Mouse (Mus musculus) liver, embryonic 14.5 days (tissue): ENCODE results near the gene Atp13a4. TPM values are rescaled to one million over a fixed set of nuclear protein-coding genes. Genes with fewer than 3 reads are reported as not detected.

Source experiments
- ATAC-seq: fragments of 200-750 bp; cut with Nextera tagmentation; 2 replicates; pipeline ENCODE4 v1.8.0; 2017; ENCODE audit warnings: moderate number of reproducible peaks, mild to moderate bottlenecking, moderate library complexity; ENCODE audit not compliant: insufficient read depth
- DNase-seq, 3 experiments: peaks; one replicate each; pipeline ENCODE4 v3.0.0-alpha.2; 2012 to 2013; ENCODE audit warnings: low read depth in 3 of 3, low spot score in 3 of 3
- H3K27ac ChIP-seq: fragments of 300-500 bp; sonication (generic); 2 replicates; pipeline ENCODE4 v1.5.1; 2014; ENCODE audit warnings: moderate library complexity, mild to moderate bottlenecking, control low read depth, inconsistent platforms
- H3K27me3 ChIP-seq: fragments of 300-500 bp; sonication (generic); 2 replicates; pipeline ENCODE4 v1.6.1; 2014; ENCODE audit warnings: mild to moderate bottlenecking, low read length, moderate library complexity; ENCODE audit not compliant: control insufficient read depth, insufficient read depth
- H3K36me3 ChIP-seq: fragments of 300-500 bp; sonication (generic); replicated peaks from 2 replicates; pipeline ENCODE4 v1.6.1; 2014; ENCODE audit warnings: low read depth; ENCODE audit not compliant: control insufficient read depth, insufficient read depth
- H3K4me1 ChIP-seq, 2 experiments: fragments of 200-500 bp in 1 of 2; fragments of 300-500 bp in 1 of 2; sonication (generic) in 1 of 2; replicated peaks; 2 replicates each; pipeline ENCODE4 v1.6.1; 2012 to 2014; ENCODE audit warnings: antibody characterized with exemption in 1 of 2, inconsistent platforms in 1 of 2, low read length in 1 of 2; ENCODE audit not compliant: control insufficient read depth in 2 of 2, insufficient read depth in 2 of 2
- H3K4me2 ChIP-seq: fragments of 300-500 bp; sonication (generic); 2 replicates; pipeline ENCODE4 v1.6.1; 2014; ENCODE audit warnings: low read depth, mild to moderate bottlenecking, control low read depth, moderate library complexity
- H3K4me3 ChIP-seq, 2 experiments: fragments of 200-500 bp in 1 of 2; fragments of 300-500 bp in 1 of 2; sonication (generic) in 1 of 2; 2 replicates each; pipeline ENCODE4 v1.5.1; 2012 to 2014; ENCODE audit warnings: low read depth in 2 of 2, low read length in 2 of 2, mild to moderate bottlenecking in 2 of 2, control low read depth in 1 of 2, inconsistent platforms in 1 of 2, moderate library complexity in 1 of 2; ENCODE audit not compliant: insufficient read depth in 1 of 2
- H3K9ac ChIP-seq: fragments of 300-500 bp; sonication (generic); replicated peaks from 2 replicates; pipeline ENCODE4 v1.6.1; 2014; ENCODE audit warnings: mild to moderate bottlenecking, control low read depth, moderate library complexity
- H3K9me3 ChIP-seq: fragments of 300-500 bp; sonication (generic); 2 replicates; pipeline ENCODE4 v1.6.1; 2016; ENCODE audit warnings: low read length, mixed read lengths; ENCODE audit not compliant: control insufficient read depth
- CTCF ChIP-seq: IDR thresholded peaks from 2 replicates; pipeline ENCODE4 v1.5.1; 2016; ENCODE audit warnings: antibody characterized with exemption, low read depth, control low read depth
- EP300 ChIP-seq: IDR thresholded peaks from 2 replicates; pipeline ENCODE4 v1.6.1; 2016; ENCODE audit warnings: antibody characterized with exemption, low read depth
- WGBS: fragments of 180-500 bp; shearing (Covaris S2); extraction: QIAGEN DNeasy Blood & Tissue Kit; methylation state at CpG from one replicate; pipeline ENCODE4 v1.1.7; 2014; ENCODE audit not compliant: insufficient replicate concordance; 5-methylcytosine and 5-hydroxymethylcytosine counted together
- polyA plus RNA-seq, 2 experiments: library from polyadenylated mRNA; depleted of rRNA in 1 of 2; stranded (reverse) in 1 of 2; unstranded in 1 of 2; fragments of >200 nt; fragmentation: Nextera tagmentation in 1 of 2; extraction: Ambion mirVana in 1 of 2; gene quantifications; 2 replicates each; pipeline versions ENCODE4 v1.2.1 to v1.2.3; 2012 to 2014

Gene Atp13a4
- polyA plus RNA-seq, 2 experiments, result not detected

- no peak for DNase-seq
- H3K9ac ChIP-seq, result no peak overlapping the region
- 58% methylated on average over 8 of the region's 8 CpGs for WGBS
- no peaks in the 10 kb centered on the region for H3K27me3 ChIP-seq
- H3K36me3 ChIP-seq, result no peaks in the 10 kb centered on the region
- H3K4me2 ChIP-seq, result no peak overlapping the region
- H3K4me1 ChIP-seq, result no peaks in the 10 kb centered on the region
- no peak overlapping the region for H3K4me3 ChIP-seq
- no peak for ATAC-seq
- no peaks in the 10 kb centered on the region for H3K9me3 ChIP-seq
- no peak for TF ChIP-seq EP300
- no peak for TF ChIP-seq CTCF
- H3K27ac ChIP-seq, result no peak overlapping the region
Measured at GRCm38 (mm10) chr16:29526585-29526984, 18.1 kb downstream of the Atp13a4 start.

- TF ChIP-seq EP300 (no peak), CTCF (no peak)
- ATAC-seq, result no peak
Measured at GRCm38 (mm10) chr16:29512495-29512894, 32.2 kb downstream of the Atp13a4 start.

DNA sequence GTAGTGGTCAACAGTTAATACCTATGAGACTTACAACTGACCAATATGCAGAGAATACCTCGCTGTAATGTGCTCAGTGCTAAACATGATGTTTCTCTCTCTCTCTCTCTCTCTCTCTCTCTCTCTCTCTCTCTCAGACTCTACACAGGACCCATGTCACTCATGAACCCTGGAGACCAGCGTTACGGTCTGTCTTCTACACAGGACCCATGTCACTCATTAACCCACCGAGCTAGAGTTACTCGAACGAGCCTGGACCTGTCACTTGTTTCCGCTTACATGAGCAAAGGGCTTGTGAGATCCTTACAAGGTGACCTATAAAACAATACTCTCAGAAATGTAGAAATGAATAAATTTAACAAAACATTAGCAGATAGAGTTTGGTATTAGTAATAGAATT lies 33.9 kb downstream of the Atp13a4 start:
- Histone ChIP-seq H3K4me2 (no peak overlapping the region), H3K9me3 (no peaks in the 10 kb centered on the region), H3K36me3 (no peaks in the 10 kb centered on the region), H3K27ac (no peak overlapping the region), H3K9ac (no peak overlapping the region), H3K27me3 (no peaks in the 10 kb centered on the region), H3K4me1 (no peaks in the 10 kb centered on the region), H3K4me3 (no peak overlapping the region)
- ATAC-seq (no peak), DNase-seq (no peak)
- TF ChIP-seq EP300 (no peak), CTCF (no peak)
- 63% methylated on average over 7 of the region's 7 CpGs for WGBS

More at GRCm38 (mm10) chr16:29512495-29512894, 32.2 kb downstream of the Atp13a4 start:
- DNase-seq, result no peak
- Histone ChIP-seq H3K27ac (no peak overlapping the region), H3K4me1 (no peaks in the 10 kb centered on the region), H3K36me3 (no peaks in the 10 kb centered on the region), H3K4me2 (no peak overlapping the region), H3K4me3 (no peak overlapping the region), H3K9me3 (no peaks in the 10 kb centered on the region), H3K27me3 (no peaks in the 10 kb centered on the region), H3K9ac (no peak overlapping the region)
- WGBS, result 39% methylated on average over 3 of the region's 3 CpGs

DNA sequence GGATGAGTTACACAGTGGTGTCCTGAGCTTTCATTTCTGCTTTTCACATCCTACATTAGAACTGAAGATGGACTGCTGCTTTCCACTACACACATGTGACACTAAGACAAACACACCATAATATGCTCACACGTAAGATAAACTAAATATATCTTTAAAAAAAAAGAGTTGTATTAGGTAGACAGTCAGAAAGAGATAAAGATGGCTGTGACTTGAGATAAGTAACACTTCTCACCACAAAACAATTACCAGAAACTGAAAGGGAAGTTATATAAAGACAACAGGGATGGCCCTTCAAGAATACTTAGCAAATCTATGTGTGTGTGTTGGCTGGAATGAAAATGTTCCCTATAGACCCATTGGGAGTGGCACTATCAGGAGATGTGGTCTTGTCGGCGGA lies 34.8 kb downstream of the Atp13a4 start:
- DNase-seq (no peak), ATAC-seq (no peak)
- TF ChIP-seq CTCF (no peak), EP300 (no peak)
- no peaks in the 10 kb centered on the region for H3K27me3 ChIP-seq
- H3K9me3 ChIP-seq, result no peaks in the 10 kb centered on the region
- H3K36me3 ChIP-seq, result no peaks in the 10 kb centered on the region
- WGBS, result 22% methylated on average over 3 of the region's 3 CpGs
- H3K4me3 ChIP-seq, result no peak overlapping the region
- no peak overlapping the region for H3K4me2 ChIP-seq
- H3K9ac ChIP-seq, result no peak overlapping the region
- no peaks in the 10 kb centered on the region for H3K4me1 ChIP-seq
- H3K27ac ChIP-seq, result no peak overlapping the region

DNA sequence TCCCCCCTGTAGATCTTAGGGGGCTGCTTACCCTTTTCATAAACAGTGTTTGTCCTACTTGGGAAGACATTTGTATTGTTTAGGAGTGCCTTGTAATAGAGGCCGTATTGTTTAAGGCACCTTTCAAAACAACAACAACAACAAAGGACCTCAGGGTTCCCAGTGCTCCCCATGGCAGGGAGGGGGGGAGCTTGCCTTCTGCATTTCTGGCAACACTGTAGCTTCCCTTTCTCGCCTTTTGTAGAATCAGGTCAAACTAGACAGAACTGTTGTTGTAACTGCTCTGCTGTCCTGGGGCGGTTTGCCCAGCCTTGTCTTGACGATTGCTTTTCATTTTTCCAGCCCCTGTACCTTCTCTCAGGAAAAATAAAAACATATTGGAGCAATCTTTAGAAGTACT lies 40.0 kb downstream of the Atp13a4 start:
- no peak for ATAC-seq
- no peaks in the 10 kb centered on the region for H3K27me3 ChIP-seq
- no peak overlapping the region for H3K27ac ChIP-seq
- no peak for DNase-seq
- 50% methylated on average over 4 of the region's 4 CpGs for WGBS
- H3K4me3 ChIP-seq, result no peak overlapping the region
- TF ChIP-seq CTCF (no peak), EP300 (no peak)
- no peaks in the 10 kb centered on the region for H3K4me1 ChIP-seq
- H3K9me3 ChIP-seq, result no peaks in the 10 kb centered on the region
- no peaks in the 10 kb centered on the region for H3K36me3 ChIP-seq
- H3K9ac ChIP-seq, result no peak overlapping the region
- no peak overlapping the region for H3K4me2 ChIP-seq
